Mouse (Mus musculus) urinary bladder, adult 2 months (tissue): ENCODE data around the gene Scgb1c1. TPM values are rescaled to one million over a fixed set of nuclear protein-coding genes. Genes with fewer than 3 reads are reported as not detected.
A peak's percentile ranks its signal among the peaks of the same experiment; 100 is the strongest.

Experiments
- DNase-seq: peaks from one replicate; pipeline ENCODE4 v3.0.0; 2022; ENCODE audit warnings: low spot score
- polyA plus RNA-seq: library from polyadenylated mRNA; depleted of rRNA; stranded (reverse); fragments of >200 nt; gene quantifications from 2 replicates; pipeline ENCODE4 v1.2.3, GENCODE M21; 2012

Gene Scgb1c1
- polyA plus RNA-seq, 1 experiment = not detected

GRCm38 (mm10) chr7:140843806-140844205 lies 1.5 kb upstream of the Scgb1c1 start:
- DNase-seq = peak; percentile 17

GRCm38 (mm10) chr7:140845683-140846082 lies 336 bp downstream of the Scgb1c1 start:
- no peak for DNase-seq

- DNase-seq = no peak
Measured at GRCm38 (mm10) chr7:140846676-140847075, 1.3 kb downstream of the Scgb1c1 start.

GRCm38 (mm10) chr7:140847755-140848580 lies 2.6 kb downstream of the Scgb1c1 start, which contains the start of gene Odf3:
Odf3 (plus strand) TSS chr7:140847805.
- DNase-seq = no peak

GRCm38 (mm10) chr7:140848591-140848990 lies 3.2 kb downstream of the Scgb1c1 start:
- no peak for DNase-seq

GRCm38 (mm10) chr7:140851916-140852315 lies 6.6 kb downstream of the Scgb1c1 start:
- no peak for DNase-seq

- DNase-seq = no peak
Measured at GRCm38 (mm10) chr7:140853386-140853785, 8.0 kb downstream of the Scgb1c1 start.

- no peak for DNase-seq
Measured at GRCm38 (mm10) chr7:140854483-140854882, 9.1 kb downstream of the Scgb1c1 start.

- no peak for DNase-seq
Measured at GRCm38 (mm10) chr7:140855181-140855580, 9.8 kb downstream of the Scgb1c1 start.

GRCm38 (mm10) chr7:140855860-140856784 lies 10.8 kb downstream of the Scgb1c1 start, which contains the start of gene Gm45785:
Gm45785 (minus strand) TSS chr7:140856331.
- peak; percentile 78 for DNase-seq

GRCm38 (mm10) chr7:140856785-140857549 lies 11.6 kb downstream of the Scgb1c1 start, which contains the start of gene Ric8a:
Ric8a (plus strand) TSS chr7:140856957.
- peak; percentile 91 for DNase-seq

- DNase-seq = no peak
Measured at GRCm38 (mm10) chr7:140857550-140858505, 12.5 kb downstream of the Scgb1c1 start, which contains the start of gene Bet1l. Bet1l (minus strand) TSS chr7:140857577.

GRCm38 (mm10) chr7:140858746-140859145 lies 13.4 kb downstream of the Scgb1c1 start:
- no peak for DNase-seq

GRCm38 (mm10) chr7:140859997-140860396 lies 14.7 kb downstream of the Scgb1c1 start:
- no peak for DNase-seq

- no peak for DNase-seq
Measured at GRCm38 (mm10) chr7:140860728-140861127, 15.4 kb downstream of the Scgb1c1 start.

- no peak for DNase-seq
Measured at GRCm38 (mm10) chr7:140864761-140865160, 19.4 kb downstream of the Scgb1c1 start.

GRCm38 (mm10) chr7:140874224-140874623 lies 28.9 kb downstream of the Scgb1c1 start:
- DNase-seq = no peak

- DNase-seq = no peak
Measured at GRCm38 (mm10) chr7:140877364-140877763, 32.0 kb downstream of the Scgb1c1 start.

GRCm38 (mm10) chr7:140879355-140879754 lies 34.0 kb downstream of the Scgb1c1 start:
- DNase-seq = no peak

GRCm38 (mm10) chr7:140880419-140880818 lies 35.1 kb downstream of the Scgb1c1 start:
- no peak for DNase-seq
